Mouse (Mus musculus): ENCODE data around the gene Slc16a1. TPM values are rescaled to one million over a fixed set of nuclear protein-coding genes. Genes with fewer than 3 reads are reported as not detected.
"Not testable (repeated sequence)": the region's sequence is repeated elsewhere in the genome, so short reads cannot be mapped to it uniquely, and the experiment has no call there.

Gene Slc16a1
- polyA plus RNA-seq, 1 experiment from 2014 or later = 47.9 TPM

- Histone ChIP-seq H3K27ac (no peak overlapping the region), H3K9ac (no peak overlapping the region), H3K4me2 (0 out of 2 replicates have a peak overlapping the region, but pooled peaks have one; percentile 28), H3K9me3 (replicated peaks) (no peaks in the 10 kb centered on the region), H3K27me3 (no peaks in the 10 kb centered on the region), H3K4me1 (0 out of 2 replicates have a peak, but pooled peaks cover 4% of the 10 kb centered on the region), H3K4me3 (replicated peaks) (no peak overlapping the region), H3K36me3 (no peaks in the 10 kb centered on the region)
- 5% methylated on average over 23 of the region's 23 CpGs for WGBS
- peak; percentile 90 for ATAC-seq (replicated peaks; ENCODE audit: low FRiP score)
Measured at GRCm38 (mm10) chr3:104700751-104701335, 62.4 kb downstream of the Slc16a1 start.

- H3K27me3 ChIP-seq = no peaks in the 10 kb centered on the region
- H3K4me2 ChIP-seq = no peak overlapping the region
- no peak overlapping the region for H3K4me3 ChIP-seq (replicated peaks)
- no peak for ATAC-seq (replicated peaks; ENCODE audit: low FRiP score)
- no peaks in the 10 kb centered on the region for H3K9me3 ChIP-seq (replicated peaks)
- H3K4me1 ChIP-seq = peaks cover 5% of the 10 kb centered on the region; the same call in 1 of the 2 replicates
- no peak overlapping the region for H3K9ac ChIP-seq
- 86% methylated on average over 1 of the region's 1 CpGs for WGBS
- no peaks in the 10 kb centered on the region for H3K36me3 ChIP-seq
- H3K27ac ChIP-seq = no peak overlapping the region
Measured at GRCm38 (mm10) chr3:104701761-104702160, 63.3 kb downstream of the Slc16a1 start.

GRCm38 (mm10) chr3:104703941-104704340 lies 65.5 kb downstream of the Slc16a1 start:
- WGBS = 92% methylated on average over 4 of the region's 4 CpGs
- Histone ChIP-seq H3K9ac (no peak overlapping the region), H3K27me3 (no peaks in the 10 kb centered on the region), H3K9me3 (replicated peaks) (no peaks in the 10 kb centered on the region), H3K4me2 (no peak overlapping the region), H3K4me3 (replicated peaks) (no peak overlapping the region), H3K36me3 (no peaks in the 10 kb centered on the region), H3K27ac (no peak overlapping the region), H3K4me1 (peaks cover 6% of the 10 kb centered on the region; the same call in 1 of the 2 replicates)
- no peak for ATAC-seq (replicated peaks; ENCODE audit: low FRiP score)

GRCm38 (mm10) chr3:104706446-104706845 lies 68.0 kb downstream of the Slc16a1 start:
- ATAC-seq (replicated peaks; ENCODE audit: low FRiP score) = no peak
- Histone ChIP-seq H3K4me1 (peaks cover 6% of the 10 kb centered on the region; the same call in 1 of the 2 replicates), H3K9me3 (replicated peaks) (no peaks in the 10 kb centered on the region), H3K4me3 (replicated peaks) (no peak overlapping the region), H3K36me3 (no peaks in the 10 kb centered on the region), H3K27ac (no peak overlapping the region), H3K4me2 (no peak overlapping the region), H3K27me3 (no peaks in the 10 kb centered on the region), H3K9ac (no peak overlapping the region)
- 54% methylated on average over 2 of the region's 2 CpGs for WGBS

GRCm38 (mm10) chr3:104706951-104707771 lies 68.7 kb downstream of the Slc16a1 start:
- not testable (repeated sequence) for H3K36me3 ChIP-seq; H3K4me2 ChIP-seq; H3K27me3 ChIP-seq; H3K9me3 ChIP-seq (replicated peaks); H3K27ac ChIP-seq; H3K9ac ChIP-seq; H3K4me3 ChIP-seq (replicated peaks); H3K4me1 ChIP-seq
- peak; percentile 72 for ATAC-seq (replicated peaks; ENCODE audit: low FRiP score)
- 65% methylated on average over 6 of the region's 6 CpGs for WGBS

GRCm38 (mm10) chr3:104707772-104708144 lies 69.3 kb downstream of the Slc16a1 start:
- H3K4me2 ChIP-seq; H3K27ac ChIP-seq; H3K9ac ChIP-seq; H3K36me3 ChIP-seq; H3K4me3 ChIP-seq (replicated peaks); H3K4me1 ChIP-seq; H3K27me3 ChIP-seq; H3K9me3 ChIP-seq (replicated peaks): not testable (repeated sequence)
- ATAC-seq (replicated peaks; ENCODE audit: low FRiP score) = peak; percentile 62
- WGBS = 43% methylated on average over 1 of the region's 1 CpGs

Other genes starting within 250 kb of the Slc16a1 start
- 16.9 TPM in 2 replicates for gene Lrig2, start 126.8 kb upstream of the Slc16a1 start, polyA plus RNA-seq (2015; fragmentation: Nextera tagmentation; extraction: Ambion mirVana)
- 6.5 and 6.9 TPM in 2 replicates for gene Ppm1j, start 142.4 kb downstream of the Slc16a1 start, polyA plus RNA-seq (2015; fragmentation: Nextera tagmentation; extraction: Ambion mirVana)
- gene Fam19a3, start 143.2 kb downstream of the Slc16a1 start, polyA plus RNA-seq (2015; fragmentation: Nextera tagmentation; extraction: Ambion mirVana) = 0.06 and 0.10 TPM in 2 replicates
- gene Rhoc, start 149.7 kb downstream of the Slc16a1 start, polyA plus RNA-seq (2015; fragmentation: Nextera tagmentation; extraction: Ambion mirVana) = 131 and 135 TPM in 2 replicates
- gene Mov10, start 179.9 kb downstream of the Slc16a1 start, polyA plus RNA-seq (2015; fragmentation: Nextera tagmentation; extraction: Ambion mirVana) = 62.9 and 66.5 TPM in 2 replicates
- gene St7l, start 225.3 kb downstream of the Slc16a1 start, polyA plus RNA-seq (2015; fragmentation: Nextera tagmentation; extraction: Ambion mirVana) = 37.1 and 38.9 TPM in 2 replicates
- 180 and 190 TPM in 2 replicates for gene Capza1, start 225.8 kb downstream of the Slc16a1 start, polyA plus RNA-seq (2015; fragmentation: Nextera tagmentation; extraction: Ambion mirVana)

Measured in kidney, embryonic 15.5 days (tissue).